Mouse (Mus musculus) kidney, postnatal 0 days (tissue): ENCODE results near the gene Nek7. TPM values are rescaled to one million over a fixed set of nuclear protein-coding genes. Genes with fewer than 3 reads are reported as not detected.

Source experiments
- ATAC-seq: fragments of 200-750 bp; cut with Nextera tagmentation; replicated peaks from 2 replicates; pipeline ENCODE4 v1.8.0; 2017; ENCODE audit warnings: low read depth, moderate number of reproducible peaks, moderate TSS enrichment, moderate library complexity; ENCODE audit not compliant: low FRiP score
- DNase-seq: peaks from one replicate; pipeline ENCODE4 v3.0.0-alpha.2; 2016; ENCODE audit warnings: low spot score
- H3K27ac ChIP-seq: fragments of 300-500 bp; sonication (generic); 2 replicates; pipeline ENCODE4 v1.5.1; 2014; ENCODE audit warnings: mild to moderate bottlenecking
- H3K27me3 ChIP-seq: fragments of 300-500 bp; sonication (generic); 2 replicates; pipeline ENCODE4 v1.6.1; 2014; ENCODE audit warnings: low read length, mixed read lengths; ENCODE audit not compliant: insufficient read depth
- H3K36me3 ChIP-seq: fragments of 300-500 bp; sonication (generic); 2 replicates; pipeline ENCODE4 v1.6.1; 2014; ENCODE audit warnings: low read length, mixed read lengths; ENCODE audit not compliant: insufficient read depth
- H3K4me1 ChIP-seq: fragments of 300-500 bp; sonication (generic); replicated peaks from 2 replicates; pipeline ENCODE4 v1.6.1; 2014; ENCODE audit warnings: antibody characterized with exemption, low read length, mixed read lengths; ENCODE audit not compliant: insufficient read depth
- H3K4me2 ChIP-seq: fragments of 300-500 bp; sonication (generic); 2 replicates; pipeline ENCODE4 v1.6.1; 2014; ENCODE audit warnings: mild to moderate bottlenecking, low read length, moderate library complexity, mixed read lengths
- H3K4me3 ChIP-seq: fragments of 300-500 bp; sonication (generic); replicated peaks from 2 replicates; pipeline ENCODE4 v1.5.1; 2014; ENCODE audit warnings: low read depth, low read length
- H3K9ac ChIP-seq: fragments of 300-500 bp; sonication (generic); 2 replicates; pipeline ENCODE4 v1.6.1; 2014; ENCODE audit warnings: low read depth, low read length
- H3K9me3 ChIP-seq: fragments of 300-500 bp; sonication (generic); replicated peaks from 2 replicates; pipeline ENCODE4 v1.6.1; 2016; ENCODE audit warnings: low read length, inconsistent platforms, mixed read lengths
- CTCF ChIP-seq: IDR thresholded peaks from 2 replicates; pipeline ENCODE4 v1.5.1; 2016; ENCODE audit warnings: antibody characterized with exemption, low read depth, mild to moderate bottlenecking, moderate library complexity
- WGBS: fragments of 180-500 bp; shearing (Covaris S2); extraction: QIAGEN DNeasy Blood & Tissue Kit; methylation state at CpG from one replicate; pipeline ENCODE4 v1.1.7; 2014; 5-methylcytosine and 5-hydroxymethylcytosine counted together
- polyA plus RNA-seq: library from polyadenylated mRNA; unstranded; fragments of >200 nt; fragmentation: Nextera tagmentation; extraction: Ambion mirVana; gene quantifications from 2 replicates; pipeline ENCODE4 v1.2.1, GENCODE M21; 2015

Nek7 gene
- polyA plus RNA-seq, 1 experiment from 2014 or later: 42.8 TPM

DNA sequence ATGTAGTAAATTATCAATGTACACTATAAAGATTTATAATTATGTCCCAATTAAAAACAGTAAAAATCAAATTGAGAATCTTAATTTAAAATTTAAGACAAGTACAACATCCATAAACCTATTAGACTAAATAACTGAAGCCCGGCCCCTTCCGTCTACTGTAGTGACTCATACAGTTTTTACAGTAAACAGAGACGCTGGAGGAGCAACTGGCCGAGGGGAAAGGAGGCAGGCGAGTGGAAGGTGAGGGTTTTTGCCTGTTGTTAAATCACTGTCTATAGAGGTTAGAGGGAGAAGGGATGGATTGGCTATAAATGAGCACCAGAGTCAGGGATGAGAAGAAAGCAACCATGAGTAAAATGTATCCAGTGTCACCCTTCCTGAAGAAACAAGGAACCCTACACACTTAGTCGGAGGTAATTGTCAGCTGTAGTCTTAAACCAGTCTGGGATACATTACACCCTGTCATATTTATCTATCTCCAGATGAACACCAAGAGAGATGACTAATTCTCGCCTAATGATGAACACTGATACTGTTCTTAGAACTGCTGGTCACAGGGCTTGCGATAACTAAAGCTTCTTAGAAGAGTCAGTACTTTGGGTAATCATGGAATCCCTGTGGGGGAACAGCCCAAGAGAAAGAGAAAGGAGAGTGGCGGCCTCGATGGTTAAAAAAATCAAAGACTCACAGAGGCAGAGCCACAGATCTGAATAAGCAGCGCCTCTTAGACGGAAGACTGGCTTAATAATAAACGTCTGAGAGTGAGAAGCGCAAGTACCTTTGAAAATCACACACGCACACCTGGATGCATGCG is 84.0 kb downstream of the Nek7 start:
- DNase-seq (peak; percentile 38), ATAC-seq (no peak)
- WGBS: 54% methylated on average over 16 of the region's 16 CpGs
- 0 out of 2 replicates have a peak, but pooled peaks cover 4% of the 10 kb centered on the region for H3K36me3 ChIP-seq
- H3K4me1 ChIP-seq: no peaks in the 10 kb centered on the region
- H3K27me3 ChIP-seq: no peaks in the 10 kb centered on the region
- H3K4me2 ChIP-seq: no peak overlapping the region
- no peak overlapping the region for H3K4me3 ChIP-seq
- H3K9ac ChIP-seq: no peak overlapping the region
- TF ChIP-seq CTCF: no peak
- no peaks in the 10 kb centered on the region for H3K9me3 ChIP-seq
- no peak overlapping the region for H3K27ac ChIP-seq

- Histone ChIP-seq H3K9me3 (no peaks in the 10 kb centered on the region), H3K9ac (no peak overlapping the region), H3K4me3 (no peak overlapping the region), H3K4me1 (no peaks in the 10 kb centered on the region), H3K27me3 (no peaks in the 10 kb centered on the region), H3K27ac (no peak overlapping the region), H3K36me3 (0 out of 2 replicates have a peak, but pooled peaks cover 4% of the 10 kb centered on the region), H3K4me2 (no peak overlapping the region)
- ATAC-seq (no peak), DNase-seq (no peak)
- TF ChIP-seq CTCF: no peak
- 76% methylated on average over 5 of the region's 5 CpGs for WGBS
Measured at GRCm38 (mm10) chr1:138530604-138531003, 89.3 kb downstream of the Nek7 start.

DNA sequence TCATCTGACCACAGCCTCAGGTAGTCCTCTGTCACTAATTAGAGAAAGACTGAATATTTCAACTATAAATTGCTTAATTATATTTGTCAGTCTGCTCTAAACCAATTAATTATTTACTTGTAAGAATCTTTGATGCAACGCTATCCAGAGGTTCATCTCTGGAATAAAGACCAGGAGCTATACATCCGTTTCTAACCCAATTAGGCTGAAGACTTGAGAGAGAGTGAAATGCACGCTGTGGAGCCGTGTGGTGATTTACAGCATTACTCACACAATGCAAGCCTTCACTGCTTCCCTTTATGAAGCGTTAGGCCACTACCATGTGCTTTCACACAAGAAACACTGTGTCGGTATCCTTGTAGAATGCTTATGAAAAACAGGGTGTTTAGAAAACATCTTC is 96.0 kb downstream of the Nek7 start:
- no peak overlapping the region for H3K9ac ChIP-seq
- no peak overlapping the region for H3K4me2 ChIP-seq
- no peak for TF ChIP-seq CTCF
- no peaks in the 10 kb centered on the region for H3K36me3 ChIP-seq
- no peak for ATAC-seq
- WGBS: 54% methylated on average over 6 of the region's 6 CpGs
- no peaks in the 10 kb centered on the region for H3K27me3 ChIP-seq
- no peak for DNase-seq
- H3K9me3 ChIP-seq: no peaks in the 10 kb centered on the region
- H3K4me1 ChIP-seq: no peaks in the 10 kb centered on the region
- H3K27ac ChIP-seq: no peak overlapping the region
- no peak overlapping the region for H3K4me3 ChIP-seq

DNA sequence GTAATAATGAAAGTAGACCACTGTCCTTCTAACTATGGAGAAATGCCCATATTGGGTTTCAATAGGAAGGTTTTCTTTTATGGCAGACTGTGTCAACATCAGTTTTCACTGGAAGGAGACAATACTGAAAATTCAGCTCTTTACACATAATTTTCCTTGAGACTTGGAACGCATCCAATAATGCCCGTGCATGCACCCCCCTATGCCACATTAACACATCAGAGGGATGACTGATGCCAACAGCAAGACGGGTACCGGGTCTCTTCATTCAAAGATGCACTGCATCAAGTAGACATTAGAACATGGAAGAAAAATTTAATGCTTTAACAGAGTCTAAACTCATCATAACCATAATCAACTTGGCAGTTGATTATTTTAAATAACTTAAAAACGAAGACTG is 101.7 kb downstream of the Nek7 start:
- Histone ChIP-seq H3K36me3 (no peaks in the 10 kb centered on the region), H3K9me3 (no peaks in the 10 kb centered on the region), H3K4me3 (no peak overlapping the region), H3K9ac (no peak overlapping the region), H3K27ac (no peak overlapping the region), H3K27me3 (no peaks in the 10 kb centered on the region), H3K4me1 (no peaks in the 10 kb centered on the region), H3K4me2 (no peak overlapping the region)
- no peak for ATAC-seq
- no peak for TF ChIP-seq CTCF
- WGBS: 65% methylated on average over 5 of the region's 5 CpGs
- DNase-seq: no peak

DNA sequence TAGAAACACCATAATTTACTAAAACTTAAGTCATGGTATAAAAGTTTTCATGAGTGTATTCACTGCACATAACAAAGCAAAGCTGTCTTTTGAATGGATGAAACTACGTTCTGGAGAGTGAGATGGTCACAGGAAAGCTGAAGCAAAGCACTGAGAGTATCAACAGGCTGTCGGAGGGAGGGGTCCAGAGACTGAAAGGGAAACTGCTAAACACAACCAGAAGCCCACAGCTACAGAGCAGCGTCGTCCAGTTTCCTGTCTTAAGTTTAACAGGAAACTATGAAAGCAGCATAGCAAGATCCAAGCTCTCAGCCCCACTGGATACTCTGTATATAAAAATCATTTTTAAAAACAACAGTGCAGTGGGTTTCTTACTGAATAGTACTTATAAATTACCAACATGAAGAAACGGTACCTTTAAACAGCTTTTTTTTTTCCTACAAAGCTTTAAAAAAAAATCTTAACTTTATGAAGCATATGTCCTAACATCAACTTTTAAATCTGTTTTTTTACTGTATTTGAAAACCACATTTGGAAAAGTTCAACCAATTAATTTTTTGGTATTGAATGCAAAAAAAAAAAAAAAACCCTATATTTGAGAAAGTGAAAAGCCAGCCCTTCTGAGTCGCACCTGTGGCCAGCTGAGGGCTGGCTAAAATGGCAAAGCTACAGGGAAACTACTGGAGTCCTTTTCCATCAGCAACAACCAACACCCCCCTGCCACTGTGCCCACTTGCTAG is 102.4 kb downstream of the Nek7 start:
- Histone ChIP-seq H3K4me3 (no peak overlapping the region), H3K27me3 (no peaks in the 10 kb centered on the region), H3K9ac (no peak overlapping the region), H3K36me3 (no peaks in the 10 kb centered on the region), H3K4me1 (no peaks in the 10 kb centered on the region), H3K9me3 (no peaks in the 10 kb centered on the region), H3K4me2 (no peak overlapping the region), H3K27ac (no peak overlapping the region)
- peak; percentile 52 for DNase-seq
- ATAC-seq: no peak
- no peak for TF ChIP-seq CTCF
- 48% methylated on average over 6 of the region's 6 CpGs for WGBS

DNA sequence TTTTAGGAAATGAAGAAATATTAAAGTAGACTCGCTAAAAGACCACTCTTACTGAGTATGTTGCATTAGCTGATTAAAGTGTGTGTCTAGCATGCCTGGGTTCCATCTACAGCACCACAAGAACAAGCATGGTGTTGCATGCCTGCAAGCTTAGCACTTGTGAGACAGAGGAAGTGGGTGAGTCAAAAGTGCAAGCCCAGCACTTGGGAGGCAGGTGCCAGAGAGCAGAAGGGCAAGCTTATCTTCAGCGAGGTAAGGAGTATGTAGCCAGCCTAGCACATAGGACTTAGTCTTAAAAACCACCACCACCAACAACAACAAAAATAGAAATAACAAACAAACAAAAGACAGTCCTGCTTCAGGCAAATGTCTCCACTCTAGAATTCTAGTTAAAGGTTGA is 103.0 kb downstream of the Nek7 start:
- H3K27me3 ChIP-seq: no peaks in the 10 kb centered on the region
- no peaks in the 10 kb centered on the region for H3K36me3 ChIP-seq
- no peaks in the 10 kb centered on the region for H3K4me1 ChIP-seq
- no peak for TF ChIP-seq CTCF
- no peak overlapping the region for H3K4me3 ChIP-seq
- 74% methylated on average over 2 of the region's 2 CpGs for WGBS
- ATAC-seq (no peak), DNase-seq (no peak)
- no peak overlapping the region for H3K9ac ChIP-seq
- no peak overlapping the region for H3K27ac ChIP-seq
- no peak overlapping the region for H3K4me2 ChIP-seq
- H3K9me3 ChIP-seq: no peaks in the 10 kb centered on the region
